Mouse (Mus musculus): ENCODE data around the gene Coil. TPM values are rescaled to one million over a fixed set of nuclear protein-coding genes. Genes with fewer than 3 reads are reported as not detected.
"Not testable (repeated sequence)": the region's sequence is repeated elsewhere in the genome, so short reads cannot be mapped to it uniquely, and the experiment has no call there.

Gene Coil
- polyA plus RNA-seq, 1 experiment from 2014 or later = 30.5 TPM

DNA sequence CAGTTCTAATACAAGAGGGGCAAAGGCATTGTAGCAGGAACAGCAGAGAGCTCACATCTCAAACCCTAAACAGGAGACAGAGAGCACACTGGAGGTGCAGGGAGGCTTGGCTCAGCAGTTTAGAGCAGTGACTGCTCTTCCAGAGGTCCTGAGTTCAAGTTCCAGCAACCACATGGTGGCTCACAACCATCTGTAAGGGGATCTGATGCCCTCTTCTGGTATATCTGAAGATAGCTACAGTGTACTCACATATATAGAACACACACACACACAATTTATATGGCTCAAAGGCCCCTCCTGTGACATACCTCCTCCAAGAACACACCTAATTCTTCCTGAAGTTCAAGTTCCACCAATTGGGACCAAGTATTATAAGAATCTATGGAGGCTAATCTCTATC, 64.5 kb downstream of the Coil start:
- no peaks in the 10 kb centered on the region for H3K4me1 ChIP-seq
- H3K9ac ChIP-seq (replicated peaks) = no peak overlapping the region
- H3K9me3 ChIP-seq = no peaks in the 10 kb centered on the region
- peaks cover 19% of the 10 kb centered on the region for H3K36me3 ChIP-seq
- no peak overlapping the region for H3K4me2 ChIP-seq (replicated peaks)
- ATAC-seq (replicated peaks) = no peak
- no peaks in the 10 kb centered on the region for H3K27me3 ChIP-seq
- H3K4me3 ChIP-seq = no peak overlapping the region
- no peak overlapping the region for H3K27ac ChIP-seq (replicated peaks)

DNA sequence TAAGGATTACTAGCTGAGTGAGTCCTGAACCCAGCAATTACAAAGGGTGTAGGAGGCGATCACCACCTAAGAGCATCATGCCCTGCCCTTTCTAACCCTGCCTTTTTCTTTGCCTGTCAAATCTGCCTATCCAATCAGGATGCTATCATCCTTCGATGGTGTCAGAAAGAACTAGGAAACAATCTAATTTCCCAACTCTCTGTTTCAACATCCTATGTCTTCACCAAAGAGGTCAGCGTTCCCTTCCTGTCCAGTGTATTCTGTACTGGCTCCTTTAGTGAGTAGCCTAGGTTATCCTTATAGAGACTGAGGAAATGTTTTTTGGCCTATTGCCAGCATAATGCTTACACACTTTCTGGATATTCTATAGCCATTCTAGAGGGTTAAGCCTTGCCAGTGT, 65.5 kb downstream of the Coil start:
- peaks cover 28% of the 10 kb centered on the region for H3K36me3 ChIP-seq
- no peaks in the 10 kb centered on the region for H3K9me3 ChIP-seq
- no peak overlapping the region for H3K27ac ChIP-seq (replicated peaks)
- no peak overlapping the region for H3K9ac ChIP-seq (replicated peaks)
- no peaks in the 10 kb centered on the region for H3K4me1 ChIP-seq
- ATAC-seq (replicated peaks) = no peak
- H3K4me2 ChIP-seq (replicated peaks) = no peak overlapping the region
- H3K4me3 ChIP-seq = no peak overlapping the region
- H3K27me3 ChIP-seq = no peaks in the 10 kb centered on the region
- WGBS = 81% methylated on average over 3 of the region's 3 CpGs

DNA sequence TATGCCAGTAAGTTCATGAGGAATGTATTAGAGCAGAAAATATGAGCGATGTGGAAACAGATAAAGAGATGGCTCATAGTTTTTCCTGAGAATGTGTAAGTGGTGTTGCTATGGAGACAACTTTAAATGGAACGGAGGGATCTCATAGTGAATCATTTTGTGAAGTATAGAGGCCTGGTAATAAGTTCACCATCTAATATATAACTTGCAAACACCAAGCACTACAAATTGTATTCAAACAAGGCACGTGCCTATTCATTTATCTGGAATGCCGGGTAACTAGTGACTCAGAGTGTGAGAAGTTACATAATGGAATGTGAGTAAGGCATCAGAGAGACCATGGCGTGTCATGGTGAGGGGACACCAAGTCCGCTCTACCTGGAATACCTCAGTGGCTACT, 68.4 kb downstream of the Coil start:
- Histone ChIP-seq H3K4me2 (replicated peaks) (no peak overlapping the region), H3K27me3 (no peaks in the 10 kb centered on the region), H3K4me3 (no peak overlapping the region), H3K9me3 (no peaks in the 10 kb centered on the region), H3K9ac (replicated peaks) (no peak overlapping the region), H3K4me1 (no peaks in the 10 kb centered on the region), H3K27ac (replicated peaks) (no peak overlapping the region), H3K36me3 (peaks cover 46% of the 10 kb centered on the region)
- 91% methylated on average over 6 of the region's 6 CpGs for WGBS
- no peak for ATAC-seq (replicated peaks)

DNA sequence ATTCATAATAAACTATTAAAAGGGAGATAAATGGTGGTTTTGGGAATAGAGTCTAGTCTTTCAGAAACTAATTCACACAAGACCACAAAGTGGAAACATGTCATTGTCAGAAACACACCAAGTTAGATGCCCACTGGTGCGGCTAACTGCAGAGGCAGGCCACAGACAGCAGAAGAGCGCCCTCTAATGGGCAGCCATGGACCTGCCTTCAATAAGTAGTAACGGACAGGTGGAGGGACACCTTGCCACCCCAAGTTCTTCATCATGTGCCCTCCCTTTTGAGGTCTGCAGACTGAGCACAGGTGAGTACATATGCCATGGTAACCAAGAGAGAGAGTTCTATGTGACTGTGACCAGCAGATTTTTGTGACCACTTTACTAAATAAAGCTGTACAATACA, 69.3 kb downstream of the Coil start:
- ATAC-seq (replicated peaks) = no peak
- H3K36me3 ChIP-seq = peaks cover 51% of the 10 kb centered on the region
- no peak overlapping the region for H3K4me3 ChIP-seq
- no peaks in the 10 kb centered on the region for H3K27me3 ChIP-seq
- no peaks in the 10 kb centered on the region for H3K4me1 ChIP-seq
- no peak overlapping the region for H3K9ac ChIP-seq (replicated peaks)
- H3K27ac ChIP-seq (replicated peaks) = no peak overlapping the region
- no peak overlapping the region for H3K4me2 ChIP-seq (replicated peaks)
- H3K9me3 ChIP-seq = no peaks in the 10 kb centered on the region
- WGBS = 29% methylated on average over 3 of the region's 3 CpGs

DNA sequence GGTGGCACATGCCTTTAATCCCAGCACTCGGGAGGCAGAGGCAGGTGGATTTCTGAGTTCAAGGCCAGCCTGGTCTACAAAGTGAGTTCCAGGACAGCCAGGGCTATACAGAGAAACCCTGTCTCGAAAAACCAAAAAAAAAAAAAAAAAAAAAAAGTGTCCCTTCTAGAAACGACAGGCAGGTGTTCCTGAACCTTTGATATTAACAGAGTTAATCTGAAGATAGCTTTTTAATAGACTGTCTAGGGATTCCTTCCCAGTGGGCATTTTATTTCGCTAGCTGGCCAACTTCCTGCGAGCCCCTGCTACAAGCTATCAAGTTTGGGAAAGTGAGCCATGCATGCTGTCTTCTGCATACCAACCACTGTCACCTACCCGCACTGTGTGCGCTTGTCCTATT, 71.0 kb downstream of the Coil start:
- not testable (repeated sequence) for H3K9me3 ChIP-seq; H3K4me3 ChIP-seq; H3K4me1 ChIP-seq; H3K4me2 ChIP-seq (replicated peaks); H3K27me3 ChIP-seq; H3K9ac ChIP-seq (replicated peaks); H3K27ac ChIP-seq (replicated peaks); ATAC-seq (replicated peaks)
- 92% methylated on average over 6 of the region's 7 CpGs for WGBS
- peaks cover 69% of the 10 kb centered on the region for H3K36me3 ChIP-seq

Other genes with a start within 250 kb of the Coil start
- gene Akap1, start 105.7 kb upstream of the Coil start, polyA plus RNA-seq (2015; fragmentation: Nextera tagmentation; extraction: Ambion mirVana) = 30.5 and 34.0 TPM in 2 replicates
- gene Scpep1, start 14.8 kb upstream of the Coil start, polyA plus RNA-seq (2015; fragmentation: Nextera tagmentation; extraction: Ambion mirVana) = 32.7 and 33.8 TPM in 2 replicates
- gene Elobl, start 3.3 kb upstream of the Coil start, polyA plus RNA-seq (2015; fragmentation: Nextera tagmentation; extraction: Ambion mirVana) = not detected in 2 replicates
- gene Trim25, start 29.1 kb downstream of the Coil start, polyA plus RNA-seq (2015; fragmentation: Nextera tagmentation; extraction: Ambion mirVana) = 2.8 and 3.9 TPM in 2 replicates
- 16.2 and 16.8 TPM in 2 replicates for gene Dgke, start 96.6 kb downstream of the Coil start, polyA plus RNA-seq (2015; fragmentation: Nextera tagmentation; extraction: Ambion mirVana)
- not detected in 2 replicates for gene Gm525, start 103.6 kb downstream of the Coil start, polyA plus RNA-seq (2015; fragmentation: Nextera tagmentation; extraction: Ambion mirVana)

All from forebrain, embryonic 15.5 days (tissue).